Mouse (Mus musculus): ENCODE measurements around the gene 1700056E22Rik. TPM values are rescaled to one million over a fixed set of nuclear protein-coding genes. Genes with fewer than 3 reads are reported as not detected.

1700056E22Rik gene
- polyA plus RNA-seq, 1 experiment = 0.28 TPM

Other genes with a start within 250 kb of the 1700056E22Rik start
- gene Dusp10, start 21.0 kb downstream of the 1700056E22Rik start, polyA plus RNA-seq (2012; rRNA removed) = 7.2 and 10.0 TPM in 2 replicates

All from frontal cortex, adult 2 months (tissue).